Mouse (Mus musculus) embryonic facial prominence, embryonic 11.5 days (tissue): ENCODE results near the gene Gpr142. TPM values are rescaled to one million over a fixed set of nuclear protein-coding genes. Genes with fewer than 3 reads are reported as not detected.

Experiments used
- ATAC-seq: fragments of 200-750 bp; cut with Nextera tagmentation; replicated peaks from 2 replicates; pipeline ENCODE4 v1.8.0; 2017; ENCODE audit warnings: low read depth; ENCODE audit not compliant: insufficient number of reproducible peaks, low FRiP score, low TSS enrichment
- DNase-seq: peaks from one replicate; pipeline ENCODE4 v3.0.0-alpha.2; 2015; ENCODE audit warnings: low spot score
- H3K27ac ChIP-seq: fragments of 300-500 bp; sonication (generic); replicated peaks from 2 replicates; pipeline ENCODE4 v1.5.1; 2014; ENCODE audit warnings: mild to moderate bottlenecking, low read depth, low read length, control low read depth
- H3K27me3 ChIP-seq: fragments of 300-500 bp; sonication (generic); 2 replicates; pipeline ENCODE4 v1.6.1; 2014; ENCODE audit warnings: mild to moderate bottlenecking, low read length, moderate library complexity, mixed read lengths; ENCODE audit not compliant: control insufficient read depth, insufficient read depth
- H3K36me3 ChIP-seq: fragments of 300-500 bp; sonication (generic); replicated peaks from 2 replicates; pipeline ENCODE4 v1.6.1; 2014; ENCODE audit warnings: low read depth, mild to moderate bottlenecking, low read length, moderate library complexity, mixed read lengths; ENCODE audit not compliant: control insufficient read depth, insufficient read depth
- H3K4me1 ChIP-seq: fragments of 300-500 bp; sonication (generic); 2 replicates; pipeline ENCODE4 v1.6.1; 2014; ENCODE audit warnings: low read length, mixed read lengths; ENCODE audit not compliant: control insufficient read depth, insufficient read depth
- H3K4me2 ChIP-seq: fragments of 300-500 bp; sonication (generic); 2 replicates; pipeline ENCODE4 v1.6.1; 2014; ENCODE audit warnings: low read depth, mild to moderate bottlenecking, control low read depth, low read length, moderate library complexity
- H3K4me3 ChIP-seq: fragments of 300-500 bp; sonication (generic); 2 replicates; pipeline ENCODE4 v1.5.1; 2014; ENCODE audit warnings: low read depth, low read length, control low read depth
- H3K9ac ChIP-seq: fragments of 300-500 bp; sonication (generic); replicated peaks from 2 replicates; pipeline ENCODE4 v1.6.1; 2014; ENCODE audit warnings: mild to moderate bottlenecking, control low read depth, low read length
- H3K9me3 ChIP-seq: fragments of 300-500 bp; sonication (generic); replicated peaks from 2 replicates; pipeline ENCODE4 v1.6.1; 2016; ENCODE audit warnings: mild to moderate bottlenecking, low read length, inconsistent platforms, mixed read lengths; ENCODE audit not compliant: control insufficient read depth
- WGBS: fragments of 180-500 bp; shearing (Covaris S2); extraction: QIAGEN DNeasy Blood & Tissue Kit; methylation state at CpG from one replicate; pipeline ENCODE4 v1.1.7; 2014; 5-methylcytosine and 5-hydroxymethylcytosine counted together
- polyA plus RNA-seq: library from polyadenylated mRNA; unstranded; fragments of >200 nt; fragmentation: Nextera tagmentation; extraction: Ambion mirVana; gene quantifications from 2 replicates; pipeline ENCODE4 v1.2.1, GENCODE M21; 2014

Gpr142 gene
- polyA plus RNA-seq, 1 experiment from 2014 or later: not detected

- H3K27me3 ChIP-seq: no peaks in the 10 kb centered on the region
- ATAC-seq (no peak), DNase-seq (no peak)
- H3K9me3 ChIP-seq: no peaks in the 10 kb centered on the region
- H3K9ac ChIP-seq: no peak overlapping the region
- no peak overlapping the region for H3K4me3 ChIP-seq
- H3K36me3 ChIP-seq: no peaks in the 10 kb centered on the region
- peaks cover 20% of the 10 kb centered on the region for H3K4me1 ChIP-seq
- H3K4me2 ChIP-seq: no peak overlapping the region
- H3K27ac ChIP-seq: no peak overlapping the region
- 47% methylated on average over 5 of the region's 5 CpGs for WGBS
Observed at GRCm38 (mm10) chr11:114826686-114827085, 28.0 kb downstream of the Gpr142 start.

DNA sequence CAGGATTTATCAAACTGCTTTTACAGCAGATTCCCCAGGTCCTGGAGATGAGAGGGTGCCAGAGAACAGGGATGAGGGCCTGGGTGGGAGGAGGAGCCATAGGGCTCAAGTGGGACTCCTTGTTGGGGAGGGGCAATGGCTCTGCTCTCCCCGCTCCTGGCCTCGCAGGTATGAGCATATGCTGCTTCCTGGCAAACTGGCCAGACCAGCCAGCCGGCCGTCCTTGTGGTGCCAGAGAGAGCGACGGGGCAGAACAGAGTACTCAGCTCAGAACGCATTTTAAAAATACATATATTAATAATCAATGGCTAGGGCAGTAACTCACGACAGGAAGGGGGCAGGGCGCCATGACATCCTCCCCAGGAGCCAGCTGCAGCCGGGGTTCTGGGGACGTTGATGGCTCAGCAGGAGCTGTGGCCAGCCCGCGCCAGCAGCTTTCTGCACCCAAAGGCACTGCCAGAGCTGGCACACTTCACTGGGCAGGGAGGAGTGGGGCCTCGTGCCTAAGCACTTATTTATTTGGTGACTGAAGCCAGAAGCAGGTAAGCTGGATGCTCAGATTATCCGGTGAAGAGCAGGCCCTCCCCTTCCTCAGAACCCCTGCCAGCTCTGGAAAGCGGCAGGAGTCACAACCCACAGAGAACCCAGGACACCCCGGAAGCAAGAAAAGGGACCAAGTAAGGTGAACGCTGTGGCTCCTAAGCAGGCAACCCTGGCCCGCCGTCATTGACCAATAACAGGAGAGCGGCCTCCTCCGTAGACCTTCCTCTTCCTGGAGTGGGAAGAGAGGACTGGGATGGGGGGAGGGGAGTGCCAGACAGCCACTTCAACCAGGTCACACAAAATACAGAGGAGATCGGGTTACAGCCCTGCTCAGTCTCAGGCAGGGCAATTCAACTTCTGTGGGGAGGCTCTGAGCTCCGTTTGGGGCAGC lies 31.0 kb downstream of the Gpr142 start:
- peak; percentile 92 for DNase-seq
- peaks cover 8% of the 10 kb centered on the region for H3K4me1 ChIP-seq
- WGBS: 5% methylated on average over 24 of the region's 24 CpGs

GRCm38 (mm10) chr11:114830433-114830773 lies 31.7 kb downstream of the Gpr142 start:
- peak overlapping the region; percentile 34; the same call in 1 of the 2 replicates for H3K9ac ChIP-seq

More for the DNA sequence above, 31.0 kb downstream of the Gpr142 start:
- H3K9me3 ChIP-seq: no peaks in the 10 kb centered on the region
- H3K9ac ChIP-seq: peak overlapping the region; percentile 59
- ATAC-seq: peak; percentile 93
- H3K4me3 ChIP-seq: peak overlapping the region; percentile 19; the same call in 1 of the 2 replicates
- H3K36me3 ChIP-seq: no peaks in the 10 kb centered on the region
- peak overlapping the region; percentile 54 for H3K4me2 ChIP-seq
- no peaks in the 10 kb centered on the region for H3K27me3 ChIP-seq
- peak overlapping the region; percentile 90 for H3K27ac ChIP-seq

DNA sequence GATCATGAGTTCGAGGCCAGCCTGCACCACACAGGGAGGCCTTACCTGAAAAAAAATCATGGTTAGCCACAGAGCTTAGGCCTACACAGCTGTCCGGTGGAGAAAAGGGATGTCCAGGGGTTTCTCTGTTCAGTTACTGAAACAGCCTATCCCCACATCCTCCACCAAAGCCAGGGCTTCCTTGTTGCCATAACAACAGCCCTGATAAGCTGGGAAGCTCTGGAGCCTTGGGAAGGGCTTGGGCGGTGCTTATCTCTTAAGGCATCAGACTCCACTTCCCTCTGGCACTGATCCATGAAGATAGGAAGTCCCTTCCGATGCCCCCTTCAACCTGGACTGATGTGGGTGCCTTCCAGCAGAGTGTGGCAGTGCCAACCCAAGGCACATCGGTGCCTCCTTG lies 34.4 kb downstream of the Gpr142 start:
- 58% methylated on average over 5 of the region's 5 CpGs for WGBS
- Histone ChIP-seq H3K9me3 (no peaks in the 10 kb centered on the region), H3K9ac (no peak overlapping the region), H3K36me3 (no peaks in the 10 kb centered on the region), H3K27ac (no peak overlapping the region; the same call in 1 of the 2 replicates), H3K4me3 (no peak overlapping the region), H3K4me1 (peaks cover 8% of the 10 kb centered on the region), H3K4me2 (no peak overlapping the region), H3K27me3 (no peaks in the 10 kb centered on the region)
- ATAC-seq (no peak), DNase-seq (no peak)

More at GRCm38 (mm10) chr11:114830433-114830773, 31.7 kb downstream of the Gpr142 start:
- 8% methylated on average over 8 of the region's 8 CpGs for WGBS
- no peak for DNase-seq
- Histone ChIP-seq H3K27me3 (no peaks in the 10 kb centered on the region), H3K4me3 (0 out of 2 replicates have a peak overlapping the region, but pooled peaks have one; percentile 8), H3K36me3 (no peaks in the 10 kb centered on the region), H3K4me2 (peak overlapping the region; percentile 54), H3K4me1 (peaks cover 8% of the 10 kb centered on the region), H3K27ac (peak overlapping the region; percentile 90), H3K9me3 (no peaks in the 10 kb centered on the region)
- ATAC-seq: peak; percentile 46; the same call in 1 of the 2 replicates

- no peaks in the 10 kb centered on the region for H3K36me3 ChIP-seq
- H3K4me1 ChIP-seq: peaks cover 7% of the 10 kb centered on the region
- peak overlapping the region; percentile 72 for H3K27ac ChIP-seq
- peak overlapping the region; percentile 48 for H3K9ac ChIP-seq
- ATAC-seq (peak; percentile 86), DNase-seq (peak; percentile 53)
- no peak overlapping the region for H3K4me3 ChIP-seq
- no peaks in the 10 kb centered on the region for H3K27me3 ChIP-seq
- 6% methylated on average over 8 of the region's 8 CpGs for WGBS
- H3K4me2 ChIP-seq: peak overlapping the region; percentile 28
- no peaks in the 10 kb centered on the region for H3K9me3 ChIP-seq
Observed at GRCm38 (mm10) chr11:114843818-114844463, 45.2 kb downstream of the Gpr142 start.

GRCm38 (mm10) chr11:114844464-114845220 lies 45.9 kb downstream of the Gpr142 start:
- peak overlapping the region; percentile 28 for H3K4me2 ChIP-seq
- no peak overlapping the region; the same call in 1 of the 2 replicates for H3K9ac ChIP-seq

GRCm38 (mm10) chr11:114846336-114846735 lies 47.6 kb downstream of the Gpr142 start:
- peaks cover 19% of the 10 kb centered on the region for H3K4me1 ChIP-seq
- H3K4me3 ChIP-seq: no peak overlapping the region
- H3K9me3 ChIP-seq: no peaks in the 10 kb centered on the region
- no peaks in the 10 kb centered on the region for H3K36me3 ChIP-seq
- H3K27ac ChIP-seq: no peak overlapping the region
- no peaks in the 10 kb centered on the region for H3K27me3 ChIP-seq
- no peak overlapping the region for H3K4me2 ChIP-seq
- ATAC-seq (no peak), DNase-seq (no peak)
- H3K9ac ChIP-seq: no peak overlapping the region
- 71% methylated on average over 4 of the region's 4 CpGs for WGBS

More at GRCm38 (mm10) chr11:114844464-114845220, 45.9 kb downstream of the Gpr142 start:
- Histone ChIP-seq H3K27ac (peak overlapping the region; percentile 72), H3K4me1 (peaks cover 9% of the 10 kb centered on the region), H3K36me3 (no peaks in the 10 kb centered on the region), H3K9me3 (no peaks in the 10 kb centered on the region), H3K27me3 (no peaks in the 10 kb centered on the region), H3K4me3 (no peak overlapping the region)
- 0 out of 2 replicates have a peak, but pooled peaks have one; percentile 25 for ATAC-seq
- DNase-seq: no peak
- 63% methylated on average over 7 of the region's 7 CpGs for WGBS
